Mouse (Mus musculus): ENCODE results near the gene Klf2. TPM values are rescaled to one million over a fixed set of nuclear protein-coding genes. Genes with fewer than 3 reads are reported as not detected.
A peak's percentile ranks its signal among the peaks of the same experiment; 100 is the strongest.

Gene Klf2
- 10 to 100 TPM; 20.2 to 22.0 TPM for total RNA-seq (2021)
- long read RNA-seq, experiment 1, transcript Klf2-201 (3 exons, 1,847 nt) = major isoform, 12 of 14 reads
- long read RNA-seq, experiment 1, partial matches to known transcripts = 1 of 14 reads
- long read RNA-seq, experiment 1, other reads (novel, unspliced or antisense) = 1 of 14 reads
- long read RNA-seq, experiment 2, transcript Klf2-201 (3 exons, 1,847 nt) = major isoform, 15 of 16 reads
- long read RNA-seq, experiment 2, partial matches to known transcripts = 1 of 16 reads
- long read RNA-seq, experiment 2, other reads (novel, unspliced or antisense) = 0 of 16 reads

GRCm38 (mm10) chr8:72318801-72319322 is at the start of gene Klf2:
Klf2 (plus strand) TSS chr8:72319033.
- DNase-seq (ENCODE audit: low spot score in 2 of 2) = peak; percentile 80 to 85

- DNase-seq (ENCODE audit: low spot score in 2 of 2) = no peak
These were observed 48.2 kb upstream of the Klf2 start for GRCm38 (mm10) chr8:72270606-72271005.

- DNase-seq (ENCODE audit: low spot score in 2 of 2) = no peak
These were observed 47.7 kb upstream of the Klf2 start for GRCm38 (mm10) chr8:72271051-72271660.

- no peak for DNase-seq (ENCODE audit: low spot score in 2 of 2)
These were observed 47.1 kb upstream of the Klf2 start for GRCm38 (mm10) chr8:72271691-72272090.

- peak; percentile 44 to 60 for DNase-seq (ENCODE audit: low spot score in 2 of 2)
These were observed 46.5 kb upstream of the Klf2 start for GRCm38 (mm10) chr8:72272361-72272760.

GRCm38 (mm10) chr8:72273111-72273770 is 45.6 kb upstream of the Klf2 start:
- no peak for DNase-seq (ENCODE audit: low spot score in 2 of 2)

GRCm38 (mm10) chr8:72273807-72274206 is 45.0 kb upstream of the Klf2 start:
- DNase-seq (ENCODE audit: low spot score in 2 of 2) = no peak

- no peak for DNase-seq (ENCODE audit: low spot score in 2 of 2)
These were observed 41.6 kb upstream of the Klf2 start for GRCm38 (mm10) chr8:72277244-72277643.

- no peak for DNase-seq (ENCODE audit: low spot score in 2 of 2)
These were observed 39.7 kb upstream of the Klf2 start for GRCm38 (mm10) chr8:72279151-72279550.

GRCm38 (mm10) chr8:72281634-72282033 is 37.2 kb upstream of the Klf2 start:
- DNase-seq (ENCODE audit: low spot score in 2 of 2) = no peak

- no peak for DNase-seq (ENCODE audit: low spot score in 2 of 2)
These were observed 33.5 kb upstream of the Klf2 start for GRCm38 (mm10) chr8:72285285-72285684.

- no peak for DNase-seq (ENCODE audit: low spot score in 2 of 2)
These were observed 29.8 kb upstream of the Klf2 start for GRCm38 (mm10) chr8:72289051-72289450.

GRCm38 (mm10) chr8:72291104-72291503 is 27.7 kb upstream of the Klf2 start:
- no peak for DNase-seq (ENCODE audit: low spot score in 2 of 2)

- DNase-seq (ENCODE audit: low spot score in 2 of 2) = no peak
These were observed 25.5 kb upstream of the Klf2 start for GRCm38 (mm10) chr8:72293309-72293708.

- no peak for DNase-seq (ENCODE audit: low spot score in 2 of 2)
These were observed 23.7 kb upstream of the Klf2 start for GRCm38 (mm10) chr8:72295125-72295524.

- DNase-seq (ENCODE audit: low spot score in 2 of 2) = peak; percentile 63 to 72
These were observed 23.2 kb upstream of the Klf2 start for GRCm38 (mm10) chr8:72295679-72296078.

- no peak for DNase-seq (ENCODE audit: low spot score in 2 of 2)
These were observed 22.3 kb upstream of the Klf2 start for GRCm38 (mm10) chr8:72296561-72296960.

- no peak for DNase-seq (ENCODE audit: low spot score in 2 of 2)
These were observed 19.9 kb upstream of the Klf2 start for GRCm38 (mm10) chr8:72298928-72299327.

GRCm38 (mm10) chr8:72300654-72301400 is 18.0 kb upstream of the Klf2 start:
- no peak for DNase-seq (ENCODE audit: low spot score in 2 of 2)

GRCm38 (mm10) chr8:72301497-72301896 is 17.3 kb upstream of the Klf2 start:
- no peak for DNase-seq (ENCODE audit: low spot score in 2 of 2)

- no peak for DNase-seq (ENCODE audit: low spot score in 2 of 2)
These were observed 15.7 kb upstream of the Klf2 start for GRCm38 (mm10) chr8:72302986-72303612.
